Comparison of ENCODE assay signal across 20 mouse cellular contexts in the genomic region with DNA sequence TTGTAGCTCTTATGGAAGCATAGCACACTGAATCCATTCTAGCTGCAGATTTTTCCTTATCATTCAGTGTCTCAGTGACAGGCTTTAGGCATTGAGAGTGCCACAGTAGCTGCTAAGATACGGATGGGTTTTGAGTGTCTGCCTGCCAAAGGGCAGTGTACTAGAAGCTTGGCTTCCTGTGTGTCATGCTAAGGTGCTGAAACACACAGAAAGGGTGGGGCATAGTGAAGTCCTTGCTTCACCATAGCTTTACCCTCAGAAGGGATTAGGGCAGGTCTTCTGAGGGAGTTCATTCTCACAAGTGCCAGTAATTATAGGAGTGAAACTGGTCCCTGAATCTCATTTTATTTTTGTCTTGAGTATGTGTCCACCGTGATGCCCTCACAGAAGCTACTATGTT.
DNase-seq lines count a peak whose midpoint lies in the region; ATAC-seq lines count a peak whose summit lies in the region.
"Had no signal": no experiment of that assay in that cellular context is flagged by ENCODE, and none has a peak within 500 bp of the region (broad histone marks: within the 10 kb centered on the region; RNA-seq: fewer than 3 reads in every experiment).

No protein-coding gene starts in this region.

- ATAC-seq in megakaryocyte-erythroid progenitor cell, adult 5-6 weeks (replicated peaks; ENCODE audit: low FRiP score, low TSS enrichment, poor library complexity, severe bottlenecking) = 0 out of 2 replicates have a peak, but pooled peaks have one; percentile 31
- ATAC-seq: activated CD4-positive, CD25-positive, alpha-beta regulatory T cell, adult 4 months; forebrain, embryonic 15.5 days; hindbrain, embryonic 16.5 days; inflammation-experienced regulatory T-cells, adult 6 months had no signal

- DNase-seq in testis, postnatal 10 days (ENCODE audit: low spot score) = peak; percentile 3
- no peak for DNase-seq in testis, postnatal 14 days (ENCODE audit: low spot score)
- DNase-seq in induced T-regulatory cell, adult 2 months (ENCODE audit: low read depth) = peak; percentile 38
- no peak for DNase-seq in adrenal gland, adult 18-20 months (ENCODE audit: low spot score in 2 of 2)
- DNase-seq in right cerebral cortex, postnatal 10 days (ENCODE audit: low spot score in 2 of 2) = no peak
- DNase-seq: adrenal gland, postnatal 10 days; adrenal gland, postnatal 36 days; cerebellum, adult 11 months; cerebellum, adult 2 months; cerebellum, adult 9-11 months; cerebellum, postnatal 25 days; gastrocnemius, postnatal 25 days; heart, adult 18-20 months; heart, postnatal 10 days; heart, postnatal 36 days had no signal

Comparison
In these comparisons a context has a peak if more than half of its experiments do, and no peak if none do; other contexts are left out.
1. DNase-seq: peak in testis, postnatal 10 days (single experiment) and induced T-regulatory cell, adult 2 months (single experiment); none in testis, postnatal 14 days (single experiment), adrenal gland, adult 18-20 months (0 of 2) and right cerebral cortex, postnatal 10 days (0 of 2).